Mouse (Mus musculus) lung, embryonic 15.5 days (tissue): Measurements from ENCODE around the gene Cmtm5. TPM values are rescaled to one million over a fixed set of nuclear protein-coding genes. Genes with fewer than 3 reads are reported as not detected.
"Not testable (repeated sequence)": the region's sequence is repeated elsewhere in the genome, so short reads cannot be mapped to it uniquely, and the experiment has no call there.

Source experiments
- ATAC-seq: fragments of 200-750 bp; cut with Nextera tagmentation; 2 replicates; pipeline ENCODE4 v1.8.0; 2017; ENCODE audit warnings: moderate number of reproducible peaks, borderline replicate concordance; ENCODE audit not compliant: low FRiP score, low TSS enrichment; ENCODE audit errors: extremely low read depth
- H3K27ac ChIP-seq: fragments of 300-500 bp; sonication (generic); 2 replicates; pipeline ENCODE4 v1.5.1; 2015; ENCODE audit warnings: moderate library complexity, mild to moderate bottlenecking, inconsistent platforms
- H3K27me3 ChIP-seq: fragments of 300-500 bp; sonication (generic); 2 replicates; pipeline ENCODE4 v1.6.1; 2015; ENCODE audit warnings: inconsistent platforms
- H3K36me3 ChIP-seq: fragments of 300-500 bp; sonication (generic); 2 replicates; pipeline ENCODE4 v1.6.1; 2015; ENCODE audit warnings: inconsistent platforms
- H3K4me1 ChIP-seq: fragments of 300-500 bp; sonication (generic); 2 replicates; pipeline ENCODE4 v1.6.1; 2015; ENCODE audit warnings: inconsistent platforms
- H3K4me2 ChIP-seq: fragments of 300-500 bp; sonication (generic); 2 replicates; pipeline ENCODE4 v1.6.1; 2015; ENCODE audit warnings: inconsistent platforms, mild to moderate bottlenecking, moderate library complexity
- H3K4me3 ChIP-seq: fragments of 300-500 bp; sonication (generic); 2 replicates; pipeline ENCODE4 v1.5.1; 2015; ENCODE audit warnings: mild to moderate bottlenecking, inconsistent platforms
- H3K9ac ChIP-seq: fragments of 300-500 bp; sonication (generic); 2 replicates; pipeline ENCODE4 v1.6.1; 2015; ENCODE audit warnings: inconsistent platforms
- H3K9me3 ChIP-seq: fragments of 300-500 bp; sonication (generic); 2 replicates; pipeline ENCODE4 v1.6.1; 2016; ENCODE audit warnings: inconsistent platforms
- WGBS: fragments of 180-500 bp; shearing (Covaris S2); methylation state at CpG from one replicate; pipeline ENCODE4 v1.1.7; 2015; 5-methylcytosine and 5-hydroxymethylcytosine counted together
- microRNA counts: library from miRNA; unstranded; fragments of <30 nt; microRNA quantifications from one replicate; lab custom pipeline; 2016
- microRNA-seq: library from miRNA; unstranded; fragments of <30 nt; microRNA quantifications from one replicate; pipeline ENCODE4, GENCODE M21; 2016
- polyA plus RNA-seq: library from polyadenylated mRNA; unstranded; fragments of >200 nt; fragmentation: Nextera tagmentation; extraction: Ambion mirVana; gene quantifications from 2 replicates; pipeline ENCODE4 v1.2.1, GENCODE M21; 2015

Cmtm5 gene
- polyA plus RNA-seq, 1 experiment from 2014 or later = 0.95 TPM

- 90% methylated on average over 9 of the region's 9 CpGs for WGBS
- H3K9me3 ChIP-seq, ATAC-seq, H3K4me2 ChIP-seq, H3K27me3 ChIP-seq, H3K4me3 ChIP-seq, H3K36me3 ChIP-seq, H3K9ac ChIP-seq, H3K27ac ChIP-seq, H3K4me1 ChIP-seq: not testable (repeated sequence)
Measured at GRCm38 (mm10) chr14:54988350-54988874, 52.4 kb downstream of the Cmtm5 start.

MicroRNAs within 50 kb of the gene (microRNA counts, 519-probe panel; counts per million panel counts)
- microRNA mmu-miR-208a (lab: Ali Mortazavi, UCI) (3,054 counts per million, percentile 81 among the panel's probes with 10 or more counts), microRNA mmu-miR-208b (lab: Ali Mortazavi, UCI) (2,215 counts per million, percentile 29 among the panel's probes with 10 or more counts)

Small RNA genes within 50 kb of the gene (microRNA-seq; reads per million reads assigned to microRNA genes)
- gene Mir208a (307 reads per million, percentile 65 among the genes with 10 or more reads in this experiment), gene Mir208b (937 reads per million, percentile 75 among the genes with 10 or more reads in this experiment)

Other genes starting within 250 kb of the Cmtm5 start
- gene Acin1, start 249.3 kb upstream of the Cmtm5 start, polyA plus RNA-seq = 119 and 122 TPM in 2 replicates
- gene Gm29776, start 237.4 kb upstream of the Cmtm5 start, polyA plus RNA-seq = 0.11 and 0.20 TPM in 2 replicates
- gene Cebpe, start 224.1 kb upstream of the Cmtm5 start, polyA plus RNA-seq = not detected in 2 replicates
- gene Slc7a8, start 154.3 kb upstream of the Cmtm5 start, polyA plus RNA-seq = 1.4 and 1.8 TPM in 2 replicates
- not detected in 2 replicates for gene Rnf212b, start 122.1 kb upstream of the Cmtm5 start, polyA plus RNA-seq
- 10.0 and 11.4 TPM in 2 replicates for gene Homez, start 65.3 kb upstream of the Cmtm5 start, polyA plus RNA-seq
- gene Ppp1r3e, start 58.7 kb upstream of the Cmtm5 start, polyA plus RNA-seq = 1.1 and 1.6 TPM in 2 replicates
- 3.0 and 3.1 TPM in 2 replicates for gene Bcl2l2, start 52.9 kb upstream of the Cmtm5 start, polyA plus RNA-seq
- gene Gm20521, start 52.8 kb upstream of the Cmtm5 start, polyA plus RNA-seq = not detected in 2 replicates
- gene Pabpn1, start 43.8 kb upstream of the Cmtm5 start, polyA plus RNA-seq = 102 and 109 TPM in 2 replicates
- 32.5 and 34.1 TPM in 2 replicates for gene Slc22a17, start 23.1 kb upstream of the Cmtm5 start, polyA plus RNA-seq
- 26.5 and 29.1 TPM in 2 replicates for gene Efs, start 10.1 kb upstream of the Cmtm5 start, polyA plus RNA-seq
- 0.19 TPM in 1 of 2 replicates, not detected in the other for gene Il25, start 3.6 kb upstream of the Cmtm5 start, polyA plus RNA-seq
- gene Myh6, start 30.7 kb downstream of the Cmtm5 start, polyA plus RNA-seq = 70.4 and 166 TPM in 2 replicates
- gene Gm17428, start 40.7 kb downstream of the Cmtm5 start, polyA plus RNA-seq = not detected in 2 replicates
- gene Myh7, start 58.4 kb downstream of the Cmtm5 start, polyA plus RNA-seq = 29.1 and 71.2 TPM in 2 replicates
- gene Ngdn, start 79.2 kb downstream of the Cmtm5 start, polyA plus RNA-seq = 81.1 and 81.3 TPM in 2 replicates
- gene Zfhx2, start 156.1 kb downstream of the Cmtm5 start, polyA plus RNA-seq = 4.2 and 4.3 TPM in 2 replicates
- 22.0 and 22.9 TPM in 2 replicates for gene Thtpa, start 158.5 kb downstream of the Cmtm5 start, polyA plus RNA-seq
- 17.2 and 18.9 TPM in 2 replicates for gene Ap1g2, start 170.3 kb downstream of the Cmtm5 start, polyA plus RNA-seq
- gene Jph4, start 180.7 kb downstream of the Cmtm5 start, polyA plus RNA-seq = 0.33 and 0.37 TPM in 2 replicates